Mouse (Mus musculus) erythroblast, adult 5-6 weeks (primary cell): ENCODE results near the gene Axl. TPM values are rescaled to one million over a fixed set of nuclear protein-coding genes. Genes with fewer than 3 reads are reported as not detected.

ENCODE experiments used
- ATAC-seq: replicated peaks from 2 replicates; pipeline ENCODE4 v1.8.0; 2016; ENCODE audit warnings: moderate number of reproducible peaks, mild to moderate bottlenecking, moderate TSS enrichment, inconsistent platforms; ENCODE audit not compliant: poor library complexity, low FRiP score, severe bottlenecking
- total RNA-seq, 2 experiments: library from RNA; stranded (forward) in 1 of 2; stranded (reverse) in 1 of 2; fragments of 150-400 nt in 1 of 2; fragments of 200-764, 138-1000 nt in 1 of 2; gene quantifications; 2 replicates each; pipeline versions ENCODE4 v1.2.3 to v1.2.4; 2015 to 2017; ENCODE audit warnings: low replicate concordance in 2 of 2

The Axl gene
- total RNA-seq, 2 experiments from 2014 or later: 22.2 to 28.2 TPM

GRCm38 (mm10) chr7:25717478-25717877 lies 71.0 kb downstream of the Axl start:
- no peak for ATAC-seq

GRCm38 (mm10) chr7:25715731-25716271 lies 72.7 kb downstream of the Axl start:
- ATAC-seq: no peak

GRCm38 (mm10) chr7:25714581-25714980 lies 73.9 kb downstream of the Axl start:
- no peak for ATAC-seq

- no peak for ATAC-seq
Observed at GRCm38 (mm10) chr7:25712801-25713200, 75.7 kb downstream of the Axl start.

GRCm38 (mm10) chr7:25711731-25712197 lies 76.7 kb downstream of the Axl start:
- ATAC-seq: no peak

- ATAC-seq: no peak
Observed at GRCm38 (mm10) chr7:25711165-25711564, 77.3 kb downstream of the Axl start.

- no peak for ATAC-seq
Observed at GRCm38 (mm10) chr7:25710519-25711130, 77.9 kb downstream of the Axl start.

- no peak for ATAC-seq
Observed at GRCm38 (mm10) chr7:25709961-25710360, 78.5 kb downstream of the Axl start.

GRCm38 (mm10) chr7:25707581-25708292 lies 80.8 kb downstream of the Axl start:
- ATAC-seq: no peak

Other genes with a start within 250 kb of the Axl start
- 0.38 TPM in 1 of 2 replicates, not detected in the other for gene Ceacam2, start 248.8 kb downstream of the Axl start, total RNA-seq (2015; ENCODE audit: low replicate concordance)
- not detected in 2 replicates for gene Ceacam2, start 248.8 kb downstream of the Axl start, total RNA-seq (2017; ENCODE audit: low replicate concordance)
- gene Erich4, start 172.8 kb downstream of the Axl start, total RNA-seq (2015; ENCODE audit: low replicate concordance): not detected in 2 replicates
- not detected in 2 replicates for gene Erich4, start 172.8 kb downstream of the Axl start, total RNA-seq (2017; ENCODE audit: low replicate concordance)
- 4.6 and 7.3 TPM in 2 replicates for gene Dmac2, start 169.3 kb downstream of the Axl start, total RNA-seq (2015; ENCODE audit: low replicate concordance)
- gene Dmac2, start 169.3 kb downstream of the Axl start, total RNA-seq (2017; ENCODE audit: low replicate concordance): 2.5 and 4.1 TPM in 2 replicates
- 1.9 and 2.5 TPM in 2 replicates for gene B3gnt8, start 162.1 kb downstream of the Axl start, total RNA-seq (2015; ENCODE audit: low replicate concordance)
- 0.98 and 5.8 TPM in 2 replicates for gene B3gnt8, start 162.1 kb downstream of the Axl start, total RNA-seq (2017; ENCODE audit: low replicate concordance)
- gene Bckdha, start 129.7 kb downstream of the Axl start, total RNA-seq (2015; ENCODE audit: low replicate concordance): 2.5 and 17.9 TPM in 2 replicates
- 4.3 and 5.2 TPM in 2 replicates for gene Bckdha, start 129.7 kb downstream of the Axl start, total RNA-seq (2017; ENCODE audit: low replicate concordance)
- gene Exosc5, start 129.5 kb downstream of the Axl start, total RNA-seq (2015; ENCODE audit: low replicate concordance): 5.4 and 13.8 TPM in 2 replicates
- gene Exosc5, start 129.5 kb downstream of the Axl start, total RNA-seq (2017; ENCODE audit: low replicate concordance): 3.6 and 10.1 TPM in 2 replicates
- gene Tmem91, start 113.5 kb downstream of the Axl start, total RNA-seq (2015; ENCODE audit: low replicate concordance): 0.96 TPM in 1 of 2 replicates, not detected in the other
- 0.09 TPM in 1 of 2 replicates, not detected in the other for gene Tmem91, start 113.5 kb downstream of the Axl start, total RNA-seq (2017; ENCODE audit: low replicate concordance)
- gene B9d2, start 107.9 kb downstream of the Axl start, total RNA-seq (2015; ENCODE audit: low replicate concordance): 7.5 and 8.1 TPM in 2 replicates
- 0.60 and 5.6 TPM in 2 replicates for gene B9d2, start 107.9 kb downstream of the Axl start, total RNA-seq (2017; ENCODE audit: low replicate concordance)
- gene Tgfb1, start 101.7 kb downstream of the Axl start, total RNA-seq (2015; ENCODE audit: low replicate concordance): 64.9 and 68.1 TPM in 2 replicates
- 11.2 and 12.0 TPM in 2 replicates for gene Tgfb1, start 101.7 kb downstream of the Axl start, total RNA-seq (2017; ENCODE audit: low replicate concordance)
- 19.0 and 22.3 TPM in 2 replicates for gene Ccdc97, start 69.6 kb downstream of the Axl start, total RNA-seq (2015; ENCODE audit: low replicate concordance)
- gene Ccdc97, start 69.6 kb downstream of the Axl start, total RNA-seq (2017; ENCODE audit: low replicate concordance): 14.7 and 17.7 TPM in 2 replicates
- gene Hnrnpul1, start 33.9 kb downstream of the Axl start, total RNA-seq (2015; ENCODE audit: low replicate concordance): 45.2 and 59.1 TPM in 2 replicates
- gene Hnrnpul1, start 33.9 kb downstream of the Axl start, total RNA-seq (2017; ENCODE audit: low replicate concordance): 79.3 and 99.9 TPM in 2 replicates
- gene Cyp2s1, start 28.2 kb upstream of the Axl start, total RNA-seq (2015; ENCODE audit: low replicate concordance): not detected in 2 replicates
- not detected in 2 replicates for gene Cyp2s1, start 28.2 kb upstream of the Axl start, total RNA-seq (2017; ENCODE audit: low replicate concordance)
- gene Cyp2b10, start 108.9 kb upstream of the Axl start, total RNA-seq (2015; ENCODE audit: low replicate concordance): not detected in 2 replicates
- not detected in 2 replicates for gene Cyp2b10, start 108.9 kb upstream of the Axl start, total RNA-seq (2017; ENCODE audit: low replicate concordance)